Mouse (Mus musculus): ENCODE measurements around the gene Prkn.

Prkn gene

DNA sequence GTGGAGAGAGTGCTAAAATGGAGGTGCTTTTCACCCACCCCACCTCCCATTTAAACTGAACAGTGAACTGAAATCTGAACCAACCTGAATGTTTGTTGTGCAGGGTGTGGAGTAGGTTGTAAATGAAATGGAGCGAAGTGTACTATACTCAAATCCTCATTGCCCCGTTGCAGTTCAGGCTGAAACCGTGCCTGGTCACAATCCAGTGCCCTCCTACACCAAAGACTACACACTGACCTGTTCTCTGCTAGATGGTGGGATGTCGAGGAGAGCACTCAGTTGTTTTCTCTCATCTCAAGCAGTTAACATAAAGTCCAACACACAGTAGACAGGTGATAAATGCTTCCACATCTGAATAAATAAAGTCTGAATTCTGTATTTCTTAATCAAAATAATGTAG, 574.1 kb downstream of the Prkn start:
- no peak for DNase-seq

DNA sequence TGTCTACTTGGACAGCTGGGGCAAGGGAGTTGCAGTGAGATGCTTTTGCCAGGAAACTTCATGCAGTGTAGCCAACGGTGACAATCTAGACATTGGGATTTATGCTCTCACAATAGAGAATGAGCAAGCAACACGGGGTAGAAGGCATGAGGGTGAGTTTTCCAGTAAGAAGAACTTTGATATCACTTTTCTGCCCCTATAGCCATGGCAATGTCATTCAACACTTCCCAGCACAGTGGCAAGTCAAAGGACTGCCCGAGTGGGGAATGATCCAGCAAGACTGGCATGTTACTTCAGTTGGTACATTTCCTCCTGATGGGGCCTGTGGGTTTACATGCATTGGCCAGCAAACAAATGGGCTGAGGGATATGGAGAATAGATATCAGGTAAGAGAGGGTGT, 577.0 kb downstream of the Prkn start:
- no peak for DNase-seq

DNA sequence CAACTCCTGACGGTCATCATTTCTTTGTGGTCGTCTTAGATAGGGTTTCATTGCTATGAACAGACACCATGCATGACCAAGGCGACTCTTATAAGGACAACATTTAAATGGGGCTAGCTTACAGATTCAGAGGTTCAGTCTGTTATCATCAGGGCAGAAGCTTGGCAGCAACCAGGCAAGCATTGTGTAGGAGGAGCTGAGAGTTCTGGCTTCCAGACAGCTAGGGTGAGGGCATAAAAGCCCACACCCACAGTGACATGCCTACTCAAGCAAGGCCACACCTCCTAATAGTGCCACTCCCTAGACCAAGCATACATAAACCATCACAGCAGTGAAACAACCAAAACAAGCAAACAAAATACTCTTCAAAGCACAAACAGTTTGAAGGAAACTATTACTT, 579.3 kb downstream of the Prkn start:
- DNase-seq: no peak

DNA sequence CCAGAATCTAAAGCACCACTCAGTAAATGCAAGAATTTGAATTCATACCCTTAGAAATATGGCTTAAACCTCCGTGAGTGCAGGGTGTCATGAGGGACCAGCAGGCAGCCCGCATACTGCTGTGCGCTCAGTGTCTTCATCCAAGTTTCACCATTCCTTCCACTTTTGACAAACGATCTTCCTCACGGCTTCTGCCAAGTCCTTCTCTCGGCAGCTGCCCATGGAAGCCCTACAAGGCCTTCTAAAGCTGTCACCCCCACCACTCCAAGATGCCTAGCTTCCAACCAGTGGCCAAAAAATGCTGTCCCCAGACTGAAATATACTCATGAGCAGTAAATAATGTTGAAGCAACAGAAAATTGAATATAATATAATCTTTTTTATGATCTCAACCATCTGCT, 580.7 kb downstream of the Prkn start:
- DNase-seq: no peak

DNA sequence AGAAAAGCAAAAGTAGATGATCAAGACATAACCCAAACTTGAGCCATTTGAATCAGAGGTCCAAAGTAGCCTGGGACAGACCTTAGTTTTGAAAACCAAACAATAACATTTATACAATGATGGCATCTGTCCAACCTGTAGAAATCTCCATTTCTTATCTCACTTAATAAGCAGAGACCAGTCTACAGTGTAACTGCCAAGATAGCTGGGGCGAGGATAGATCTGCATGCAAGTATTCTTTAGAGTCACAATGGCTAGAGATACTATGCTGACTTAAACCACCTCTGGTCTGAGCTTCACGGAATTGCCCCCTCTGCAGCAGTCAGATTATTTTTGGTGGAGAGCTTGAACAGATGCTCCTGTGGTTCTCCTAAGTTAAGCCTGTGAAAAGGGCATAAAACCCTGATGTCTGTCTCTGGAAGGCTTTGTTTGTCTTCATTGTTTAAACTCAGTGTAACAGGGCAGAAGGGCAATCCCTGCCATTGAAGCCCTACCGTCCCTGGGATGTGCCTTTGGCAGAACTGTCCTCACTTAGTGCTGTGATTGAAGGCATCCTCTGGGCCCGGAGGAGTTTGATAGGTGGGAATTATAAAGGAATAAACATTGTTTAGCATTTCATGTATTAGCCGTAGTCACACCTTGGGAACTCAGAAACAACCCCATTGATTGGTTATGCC, 581.2 kb downstream of the Prkn start:
- DNase-seq: no peak

DNA sequence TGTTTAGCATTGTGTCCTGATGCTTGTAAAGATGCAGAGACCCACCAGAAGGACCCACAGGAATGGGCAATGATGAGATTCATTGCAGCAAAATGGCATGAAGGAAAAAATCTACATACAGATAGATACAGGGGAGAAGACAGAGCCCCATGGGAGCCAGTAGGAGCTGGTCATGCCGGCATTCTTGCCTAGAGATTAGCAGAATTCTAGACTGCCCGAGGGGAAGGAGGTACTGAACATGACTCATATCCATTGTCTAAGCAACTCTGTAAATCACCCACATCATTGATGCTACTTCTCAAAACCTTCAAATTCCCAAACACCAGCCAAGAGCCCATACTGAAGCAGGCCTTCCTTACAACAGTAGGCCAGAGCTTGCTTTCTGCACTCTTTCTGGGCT, 591.1 kb downstream of the Prkn start:
- no peak for DNase-seq

DNA sequence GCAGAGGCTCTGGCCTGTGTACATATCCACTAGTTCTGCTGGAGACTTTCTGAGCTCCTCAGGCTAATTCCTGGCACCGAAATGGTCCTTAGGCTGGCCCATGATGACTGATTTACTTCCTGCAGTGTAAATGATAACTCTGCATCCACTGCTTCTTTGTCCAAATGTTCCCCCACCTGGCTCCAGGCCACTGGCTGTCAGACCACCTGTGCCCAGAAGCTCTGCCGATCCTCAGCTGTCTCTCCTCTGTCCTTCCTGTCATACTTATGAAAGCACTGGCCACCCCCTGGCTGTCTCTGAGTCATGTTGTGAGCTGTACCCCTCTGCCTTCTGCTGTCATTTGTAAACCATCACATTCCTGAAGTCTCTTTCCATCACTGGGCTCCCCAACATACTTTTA, 592.4 kb downstream of the Prkn start:
- no peak for DNase-seq

DNA sequence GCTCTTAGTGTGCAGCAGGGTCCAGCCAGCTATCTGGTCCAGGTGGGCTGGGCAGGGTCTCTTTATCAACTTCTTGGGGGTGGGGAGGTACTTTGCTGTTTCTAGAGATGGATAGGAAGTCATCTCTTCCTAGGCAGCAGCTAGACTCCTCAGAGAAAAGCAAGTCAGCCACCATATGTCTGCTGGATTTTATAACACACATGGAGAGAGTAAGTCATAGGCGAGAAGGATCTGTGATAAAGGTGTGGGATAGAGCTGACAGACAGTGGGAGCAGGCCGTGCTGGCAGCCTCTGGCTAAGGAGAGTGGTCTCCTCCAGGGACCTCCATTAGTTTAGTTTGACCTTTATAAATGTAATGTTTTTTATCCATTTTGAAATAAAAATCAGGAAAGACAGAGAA, 622.5 kb downstream of the Prkn start:
- DNase-seq: no peak

DNA sequence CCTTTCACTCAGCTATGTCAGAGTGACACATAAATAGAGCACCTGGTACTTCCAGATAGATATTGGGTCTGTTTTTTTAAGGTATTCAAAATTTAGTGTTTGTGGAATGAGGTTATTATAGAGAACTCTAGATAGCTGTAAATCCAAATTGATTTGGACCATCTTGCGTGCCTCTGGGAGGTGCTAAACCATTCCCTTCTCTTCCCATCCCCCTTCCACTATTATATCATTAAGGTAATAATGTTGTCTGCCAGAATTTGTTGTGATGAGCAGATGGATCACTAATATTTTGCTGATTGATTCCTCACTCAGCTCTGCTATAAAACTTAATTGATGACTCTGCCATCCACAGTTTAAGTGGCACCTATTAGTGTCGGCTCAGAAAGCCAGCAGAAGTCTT, 625.9 kb downstream of the Prkn start:
- DNase-seq: no peak

DNA sequence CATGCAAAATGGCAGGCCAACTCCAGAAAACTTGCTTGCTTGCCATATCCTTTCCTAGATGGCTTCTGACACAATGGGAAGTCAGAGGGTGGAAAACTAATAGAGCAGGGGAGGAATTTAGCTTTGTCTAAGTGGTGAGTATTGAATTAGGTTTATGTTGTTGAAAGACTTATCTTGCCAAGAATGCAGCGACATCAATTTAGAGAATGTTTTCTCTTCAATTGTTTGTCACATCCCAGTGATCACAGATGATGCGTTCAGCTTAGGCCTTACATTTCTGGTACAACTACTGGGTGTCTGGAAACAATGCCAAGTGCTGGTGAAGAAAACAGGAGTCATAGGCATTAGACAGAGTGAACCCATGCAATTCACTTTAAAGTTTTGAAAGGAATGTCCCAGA, 628.4 kb downstream of the Prkn start:
- no peak for DNase-seq

DNA sequence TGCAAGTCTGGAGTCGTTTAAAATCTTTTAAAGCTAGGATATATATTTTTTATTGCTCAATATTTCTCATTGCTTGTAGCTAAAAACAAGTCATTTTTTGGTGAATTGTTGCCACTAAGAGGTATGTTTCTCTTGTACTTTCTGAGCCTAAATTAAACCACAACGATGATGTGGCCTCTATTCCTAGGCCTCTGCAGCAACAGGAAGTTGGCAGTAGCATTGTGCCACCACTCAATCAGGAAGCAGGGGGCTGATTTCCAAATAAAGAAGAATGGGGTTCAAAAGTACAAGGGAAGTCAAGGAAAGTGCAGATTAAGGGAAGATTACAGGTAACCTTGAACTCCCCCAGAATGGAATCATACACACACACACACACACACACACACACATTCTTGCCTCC, 642.8 kb downstream of the Prkn start:
- no peak for DNase-seq

DNA sequence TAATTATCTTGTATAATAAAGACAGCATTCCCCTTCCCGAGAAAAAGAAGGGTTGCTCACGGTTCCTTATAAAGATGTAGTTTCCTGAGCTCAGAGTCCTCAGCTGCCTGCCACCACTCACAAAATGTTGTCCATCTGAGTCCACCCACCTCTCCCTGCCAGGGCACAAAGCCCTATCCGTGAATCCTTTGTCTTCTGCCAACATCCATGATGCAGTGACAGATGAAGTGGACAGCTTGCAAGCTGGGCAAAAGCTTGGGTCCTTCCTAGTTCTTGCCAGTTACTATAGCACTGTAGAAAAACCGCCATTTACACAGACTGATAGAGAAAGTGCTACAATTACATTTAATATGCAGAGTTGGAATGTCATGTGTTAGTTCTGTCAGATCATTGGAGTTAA, 649.9 kb downstream of the Prkn start:
- DNase-seq: no peak

DNA sequence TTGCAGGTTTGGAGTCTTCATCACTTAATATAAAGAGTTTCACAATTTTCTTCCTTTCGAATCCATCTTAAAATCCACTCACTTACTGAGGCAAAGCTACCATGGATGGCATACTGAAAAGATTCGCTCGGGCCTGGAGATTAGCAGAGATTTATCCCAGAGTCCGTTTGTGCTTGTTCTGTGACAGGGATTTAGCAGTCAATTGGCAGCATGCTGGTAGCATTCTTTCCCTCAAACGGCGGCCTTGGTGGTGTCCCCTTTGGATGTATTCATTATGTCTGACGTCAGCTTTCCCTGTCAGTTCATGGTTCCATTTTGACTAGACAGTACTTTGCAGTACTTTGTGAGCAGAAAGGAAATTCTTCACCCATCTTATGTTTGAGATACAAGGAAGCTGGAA, 662.4 kb downstream of the Prkn start:
- DNase-seq: no peak

DNA sequence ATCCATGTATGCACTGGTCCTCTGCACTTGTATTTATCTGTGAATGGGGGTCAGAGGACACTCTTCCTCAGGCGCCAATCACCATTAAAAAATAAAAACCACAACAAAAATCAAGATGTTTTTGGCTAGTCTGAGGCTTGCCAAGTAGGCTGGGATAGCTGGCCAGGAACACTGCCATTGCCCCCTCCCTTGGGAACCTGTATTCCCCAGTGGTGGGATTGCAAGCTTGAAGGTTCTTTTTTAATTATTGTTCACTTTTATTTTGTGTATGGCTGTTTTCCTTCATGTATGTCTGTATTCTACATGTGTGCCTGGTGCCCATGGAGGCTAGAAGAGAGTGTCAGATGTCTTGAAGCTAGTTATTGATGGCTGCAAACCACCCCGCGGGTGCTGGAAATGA, 664.3 kb downstream of the Prkn start:
- no peak for DNase-seq

DNA sequence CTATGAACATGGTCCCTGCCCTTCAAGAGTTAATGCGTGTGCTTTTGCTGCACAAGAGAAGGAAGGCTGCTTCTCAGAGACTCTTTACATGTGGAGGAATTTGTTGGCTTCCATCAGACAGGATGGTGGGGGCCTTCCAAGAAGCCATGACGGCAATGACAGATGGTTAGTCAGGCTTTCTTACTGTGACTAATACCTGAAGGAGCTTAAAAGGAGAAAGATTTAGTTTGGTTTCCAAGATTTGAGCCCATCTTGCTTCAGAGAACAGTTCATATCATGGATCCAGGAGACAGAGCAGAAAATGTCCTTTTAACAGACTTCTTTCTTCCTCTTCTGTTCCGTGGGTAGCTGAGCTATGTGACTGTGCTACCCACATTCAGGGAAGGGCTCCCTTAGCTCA, 666.9 kb downstream of the Prkn start:
- no peak for DNase-seq

DNA sequence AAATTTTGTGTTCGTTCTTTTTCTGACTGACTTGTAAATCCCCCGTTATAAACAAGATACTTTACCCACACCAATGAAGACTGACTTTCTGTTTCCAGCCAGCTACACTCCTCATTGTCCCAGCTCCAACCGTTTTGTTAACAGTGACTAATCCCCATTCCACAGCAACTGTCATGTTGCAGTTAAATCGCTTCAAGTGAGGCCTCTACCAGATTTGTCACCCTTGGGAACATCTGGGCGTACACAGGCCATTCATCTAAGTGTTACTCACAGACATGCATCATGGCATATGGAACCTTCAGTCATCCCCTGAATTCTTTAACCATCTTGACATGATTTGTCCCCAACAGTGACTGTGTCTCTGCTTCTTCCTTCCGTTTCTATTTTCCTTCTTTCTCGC, 669.9 kb downstream of the Prkn start:
- DNase-seq: no peak

DNA sequence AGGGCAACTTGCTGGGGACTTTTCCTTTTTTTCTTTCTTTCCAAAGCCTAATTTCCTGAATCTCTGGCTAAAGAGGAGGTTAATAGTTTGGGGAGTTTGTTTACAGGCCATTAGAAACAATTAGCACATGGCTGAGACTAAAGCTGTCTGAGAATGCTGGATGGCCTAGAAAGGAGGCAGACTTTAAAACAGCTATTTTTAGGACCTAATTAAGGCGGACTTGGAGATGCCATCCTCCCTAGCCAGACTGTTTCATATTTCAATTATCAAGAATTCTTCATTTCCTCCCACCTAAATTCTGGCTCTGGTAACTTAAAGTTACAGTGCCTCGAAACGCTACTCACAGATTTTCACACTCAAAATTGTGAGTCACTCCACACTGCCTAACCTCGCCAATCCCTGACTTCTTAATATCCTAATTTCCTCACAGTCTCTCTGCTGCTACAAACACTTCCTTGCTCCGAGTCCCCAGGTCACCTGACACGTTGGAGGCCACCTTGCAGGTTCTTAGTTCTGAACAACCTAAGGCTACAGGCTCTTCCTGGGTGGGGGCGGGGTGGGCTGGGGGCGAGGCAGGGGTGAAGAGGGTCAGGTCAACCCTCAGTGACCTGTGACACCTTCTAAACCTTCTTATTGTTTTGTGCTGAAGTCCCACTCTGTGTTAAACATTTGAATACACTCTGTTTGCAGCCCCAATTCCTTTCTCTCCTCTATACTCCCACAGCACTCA, 674.0 kb downstream of the Prkn start:
- DNase-seq: no peak

DNA sequence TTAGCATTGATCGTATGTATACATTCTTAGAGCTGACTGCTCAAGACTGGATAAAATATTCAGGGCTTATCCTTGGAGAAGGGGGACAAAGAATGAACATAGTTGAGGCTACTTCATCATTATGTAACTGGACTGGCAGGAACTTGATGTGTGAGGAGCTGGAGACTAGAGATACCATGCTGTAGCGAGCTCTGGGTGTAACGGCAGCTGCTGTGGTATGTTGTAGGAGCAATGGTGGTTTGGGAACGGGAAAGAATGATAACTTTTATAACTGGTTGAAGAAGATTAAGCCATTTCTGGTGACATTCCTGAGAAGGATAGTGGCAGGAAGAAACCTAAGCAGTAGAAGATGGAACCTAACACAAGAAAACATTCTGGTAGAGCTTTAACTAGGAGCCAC, 675.4 kb downstream of the Prkn start:
- DNase-seq: no peak

DNA sequence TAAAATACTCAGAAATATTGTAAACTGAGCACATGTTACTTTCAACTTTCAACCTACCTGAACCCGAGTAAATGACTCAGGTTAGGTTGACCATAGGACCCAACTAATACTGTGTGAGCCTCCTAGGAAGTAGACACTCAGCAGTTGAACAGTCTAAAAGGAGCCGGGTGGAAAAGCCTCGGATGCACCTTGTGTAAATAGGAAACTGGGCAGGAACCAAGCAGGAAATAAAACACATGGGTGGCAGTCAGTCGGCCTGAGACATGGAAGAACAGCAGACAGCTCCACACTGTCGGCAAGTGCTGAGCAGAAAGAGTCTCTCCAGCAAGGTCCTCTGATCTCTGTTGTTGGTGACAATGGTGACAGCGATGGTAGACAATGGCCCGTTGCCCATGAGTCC, 676.0 kb downstream of the Prkn start:
- no peak for DNase-seq

DNA sequence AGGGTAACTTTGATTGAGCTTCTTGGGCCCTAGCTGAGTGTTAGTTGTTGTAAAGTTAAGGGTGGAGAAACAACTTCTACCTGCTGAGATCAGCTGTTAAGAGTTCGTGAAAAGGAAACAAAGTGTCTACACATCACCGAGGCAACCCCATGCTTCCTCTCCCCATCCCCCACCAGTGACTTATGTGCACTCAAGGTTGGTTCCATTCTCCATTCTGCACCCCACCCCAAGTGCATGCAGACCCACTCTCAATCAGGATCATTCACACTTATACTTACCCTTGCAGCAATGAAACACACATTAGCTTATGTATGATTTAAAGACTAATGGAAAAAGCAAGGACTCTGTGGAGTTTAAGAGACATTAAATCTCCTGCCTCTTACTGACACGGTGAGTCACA, 691.9 kb downstream of the Prkn start:
- DNase-seq: no peak

DNA sequence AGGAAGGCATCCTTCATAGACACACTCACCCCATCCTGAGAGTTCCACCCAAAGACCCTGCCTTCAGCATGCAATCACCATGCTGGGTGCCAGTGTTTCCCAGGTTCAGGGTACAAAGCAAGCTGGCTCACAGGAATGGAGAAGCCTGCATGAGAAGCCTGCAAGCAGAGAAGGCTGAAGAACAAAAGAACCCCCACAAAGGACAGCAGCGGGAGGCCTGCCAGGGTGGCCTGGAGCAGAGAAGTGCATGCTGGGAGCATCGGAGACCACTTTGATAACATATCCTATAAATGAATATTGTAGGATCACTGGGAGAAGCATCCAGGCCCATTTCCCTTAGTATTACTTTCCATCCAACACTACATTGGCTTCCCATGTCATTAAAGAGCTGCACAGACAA, 692.6 kb downstream of the Prkn start:
- no peak for DNase-seq

DNA sequence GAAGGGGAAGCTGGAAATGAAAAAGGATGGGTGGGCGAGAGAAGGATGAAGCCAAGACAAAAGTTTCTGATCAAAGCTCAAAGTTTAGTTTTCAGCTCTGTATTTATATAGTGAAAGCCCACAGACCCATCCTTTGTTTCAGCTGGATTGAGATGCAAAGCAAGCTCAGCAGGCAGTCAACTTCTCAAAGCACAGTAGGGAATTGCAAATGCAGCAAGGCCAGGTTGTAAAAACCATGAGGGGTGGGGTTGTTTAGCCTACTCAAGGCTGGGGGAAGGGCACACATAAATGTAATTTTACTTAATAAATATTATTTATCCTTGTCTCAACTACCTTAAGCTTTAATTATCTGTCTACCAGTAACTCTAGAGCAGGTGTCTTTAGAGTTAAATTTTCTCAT, 693.7 kb downstream of the Prkn start:
- no peak for DNase-seq

DNA sequence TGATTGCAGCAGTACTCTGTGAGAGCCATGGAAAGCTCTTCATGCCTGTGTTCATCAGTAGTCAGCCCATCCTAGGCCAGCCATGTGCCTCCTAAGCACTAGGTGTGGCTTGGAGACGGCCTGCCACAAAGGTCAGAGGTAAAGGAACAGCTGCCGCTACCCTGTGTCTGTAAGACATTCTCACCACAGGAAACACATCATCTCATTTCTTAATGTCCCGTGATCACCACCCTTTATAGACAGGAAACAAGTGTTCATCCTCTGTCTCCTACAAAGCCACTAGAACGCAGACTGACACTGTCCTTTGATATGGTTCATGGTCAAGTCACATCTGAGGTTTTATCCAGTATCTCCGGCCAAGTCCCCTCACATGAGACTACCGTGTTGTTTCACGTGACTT, 698.6 kb downstream of the Prkn start:
- DNase-seq: no peak

DNA sequence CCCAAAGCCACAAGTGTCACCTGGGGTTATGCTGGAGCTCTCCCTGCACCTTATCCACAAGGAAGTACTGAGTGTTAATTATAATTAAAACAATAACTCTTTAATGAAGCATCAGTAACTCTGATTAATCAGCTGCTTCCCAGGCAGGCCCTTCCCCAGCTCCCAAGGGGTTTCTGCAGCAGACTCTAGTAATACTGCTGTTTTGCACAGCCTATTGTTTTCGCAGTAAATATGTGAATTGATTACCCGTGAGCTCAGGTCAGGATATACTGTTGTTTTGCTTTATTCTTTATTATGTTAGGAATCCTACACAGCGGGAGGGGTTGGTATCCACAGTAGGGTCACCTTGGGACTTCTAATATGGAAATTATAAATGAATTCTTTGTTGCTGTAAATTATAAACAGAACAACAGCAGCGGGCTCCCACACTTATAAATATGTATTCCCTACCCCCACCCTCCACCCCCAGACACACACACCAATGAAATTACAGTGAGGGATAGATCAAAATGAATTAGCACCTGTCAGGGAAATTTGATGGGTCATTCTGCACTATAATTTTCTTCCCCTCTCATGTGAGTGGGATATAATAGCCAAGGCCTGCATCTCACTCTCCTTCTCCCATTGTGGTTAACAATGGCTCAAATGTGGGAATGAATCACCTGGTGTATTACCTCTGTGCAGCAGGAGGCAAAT, 701.9 kb downstream of the Prkn start:
- no peak for DNase-seq

DNA sequence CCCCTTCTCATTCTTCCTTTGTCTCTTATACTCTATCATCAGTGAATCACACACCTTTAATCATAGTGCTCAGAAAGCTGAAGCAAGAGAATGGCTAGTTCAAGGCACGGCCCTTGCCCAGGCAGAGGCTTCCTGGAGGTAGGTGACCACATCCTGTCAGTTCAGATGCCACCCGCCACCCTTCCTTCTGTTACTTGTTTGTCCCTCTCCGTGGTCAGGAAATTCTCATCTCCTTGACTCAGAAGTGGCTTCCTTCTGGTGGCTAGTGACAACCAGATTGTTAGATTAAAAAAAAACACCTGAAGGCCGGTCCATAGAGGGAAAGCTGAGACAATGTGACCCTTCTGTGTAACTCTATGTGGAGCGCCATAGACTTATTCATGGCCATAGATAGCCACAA, 710.4 kb downstream of the Prkn start:
- DNase-seq: no peak
